Mouse (Mus musculus): ENCODE data around the gene Batf3. TPM values are rescaled to one million over a fixed set of nuclear protein-coding genes. Genes with fewer than 3 reads are reported as not detected.
A peak's percentile ranks its signal among the peaks of the same experiment; 100 is the strongest.
"Not testable (repeated sequence)": the region's sequence is repeated elsewhere in the genome, so short reads cannot be mapped to it uniquely, and the experiment has no call there.

Gene Batf3
- polyA plus RNA-seq, 1 experiment from 2014 or later: 1.6 TPM

GRCm38 (mm10) chr1:191140983-191141382, 43.3 kb downstream of the Batf3 start:
- no peak overlapping the region for H3K4me2 ChIP-seq (ENCODE audit: low read depth, low read length)
- DNase-seq (no peak), ATAC-seq (no peak)
- TF ChIP-seq CTCF (IDR thresholded peaks at IDR 0.05; ENCODE audit: low read depth) (no peak), EP300 (IDR thresholded peaks at IDR 0.05; ENCODE audit: low read depth) (no peak)
- no peaks in the 10 kb centered on the region for H3K9me3 ChIP-seq (ENCODE audit: low read length)
- H3K4me3 ChIP-seq (ENCODE audit: low read depth, low read length): no peak overlapping the region
- 54% methylated on average over 8 of the region's 8 CpGs for WGBS (ENCODE audit: insufficient replicate concordance)
- no peaks in the 10 kb centered on the region for H3K4me1 ChIP-seq (ENCODE audit: insufficient read depth)
- no peak overlapping the region for H3K9ac ChIP-seq (replicated peaks)
- H3K27ac ChIP-seq (ENCODE audit: low read depth): no peak overlapping the region
- no peaks in the 10 kb centered on the region for H3K27me3 ChIP-seq (ENCODE audit: insufficient read depth, low read length)
- H3K36me3 ChIP-seq (replicated peaks; ENCODE audit: insufficient read depth, low read length): no peaks in the 10 kb centered on the region

- H3K9ac ChIP-seq (replicated peaks); H3K4me2 ChIP-seq (ENCODE audit: low read depth, low read length); H3K27me3 ChIP-seq (ENCODE audit: insufficient read depth, low read length); H3K4me1 ChIP-seq (ENCODE audit: insufficient read depth); H3K27ac ChIP-seq (ENCODE audit: low read depth); H3K4me3 ChIP-seq (ENCODE audit: low read depth, low read length); H3K36me3 ChIP-seq (replicated peaks; ENCODE audit: insufficient read depth, low read length); H3K9me3 ChIP-seq (ENCODE audit: low read length); DNase-seq; ATAC-seq: not testable (repeated sequence)
- 72% methylated on average over 5 of the region's 5 CpGs for WGBS (ENCODE audit: insufficient replicate concordance)
Measured at GRCm38 (mm10) chr1:191149489-191149888, 51.8 kb downstream of the Batf3 start.

DNA sequence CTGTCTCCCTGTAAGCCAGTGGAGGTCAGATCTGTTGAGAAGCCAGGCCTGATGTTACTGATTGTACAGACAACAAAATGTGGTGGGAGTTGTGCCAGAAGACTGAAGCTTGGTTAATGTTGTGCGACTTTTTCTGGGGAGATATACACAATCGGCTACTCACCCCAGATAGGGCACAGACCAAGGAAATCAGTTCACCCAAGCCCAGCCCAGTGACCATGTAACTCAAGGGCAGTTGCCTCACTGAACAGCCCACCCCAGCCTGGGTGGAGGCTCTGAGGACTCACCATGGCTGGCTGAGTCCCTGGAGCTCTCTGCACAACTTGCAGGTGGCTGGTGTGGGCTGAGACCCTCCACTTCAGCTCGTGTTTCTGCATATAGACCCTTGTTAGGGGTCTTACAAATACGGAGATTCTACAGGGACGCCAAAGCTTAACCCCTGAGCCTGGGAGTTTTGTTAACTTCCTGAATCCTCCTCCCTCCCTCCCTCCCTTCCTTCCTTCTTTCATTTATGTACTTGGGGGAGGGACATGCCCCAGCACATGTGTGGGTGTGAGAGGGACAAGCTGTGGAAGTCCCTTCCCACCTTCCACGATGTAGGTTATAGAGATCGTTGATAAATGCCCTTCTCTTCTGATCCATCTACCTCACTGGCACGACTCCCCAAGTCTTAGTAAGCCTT, 53.4 kb downstream of the Batf3 start:
- no peak overlapping the region for H3K4me2 ChIP-seq (ENCODE audit: low read depth, low read length)

DNA sequence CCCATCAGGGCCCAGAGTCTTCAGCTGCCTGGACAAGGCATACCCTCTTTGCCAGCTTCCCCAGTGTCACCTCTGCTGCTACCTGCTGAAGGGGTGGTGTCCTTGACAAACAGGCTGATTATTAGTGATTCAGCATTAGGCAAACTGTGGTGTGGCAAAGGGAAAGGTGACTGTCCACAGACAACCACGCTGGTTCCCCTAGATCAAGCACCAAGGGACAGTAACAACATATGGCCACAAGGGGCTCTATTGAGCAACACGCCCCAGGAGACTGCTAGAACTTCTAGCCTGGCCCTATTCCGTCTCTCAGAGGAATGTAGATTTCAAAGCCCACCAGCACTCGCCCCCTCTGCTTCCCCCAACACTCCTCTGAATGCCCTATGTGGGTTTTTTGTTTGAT, 55.4 kb downstream of the Batf3 start:
- WGBS (ENCODE audit: insufficient replicate concordance): 7% methylated on average over 4 of the region's 4 CpGs
- H3K27ac ChIP-seq (ENCODE audit: low read depth): no peak overlapping the region
- TF ChIP-seq EP300 (IDR thresholded peaks at IDR 0.05; ENCODE audit: low read depth) (no peak), CTCF (IDR thresholded peaks at IDR 0.05; ENCODE audit: low read depth) (peak; percentile 90)
- peak; percentile 40 for ATAC-seq
- no peak overlapping the region for H3K4me2 ChIP-seq (ENCODE audit: low read depth, low read length)
- H3K9ac ChIP-seq (replicated peaks): no peak overlapping the region
- no peak overlapping the region for H3K4me3 ChIP-seq (ENCODE audit: low read depth, low read length)
- peaks cover 6% of the 10 kb centered on the region; the same call in 1 of the 2 replicates for H3K9me3 ChIP-seq (ENCODE audit: low read length)
- peaks cover 9% of the 10 kb centered on the region for H3K4me1 ChIP-seq (ENCODE audit: insufficient read depth)
- no peaks in the 10 kb centered on the region; the same call in 1 of the 2 replicates for H3K27me3 ChIP-seq (ENCODE audit: insufficient read depth, low read length)
- no peaks in the 10 kb centered on the region for H3K36me3 ChIP-seq (replicated peaks; ENCODE audit: insufficient read depth, low read length)
- peak; percentile 58 for DNase-seq

More for the DNA sequence above, 53.4 kb downstream of the Batf3 start:
- Histone ChIP-seq H3K4me3 (ENCODE audit: low read depth, low read length) (no peak overlapping the region), H3K9me3 (ENCODE audit: low read length) (no peaks in the 10 kb centered on the region), H3K36me3 (replicated peaks; ENCODE audit: insufficient read depth, low read length) (no peaks in the 10 kb centered on the region), H3K27me3 (ENCODE audit: insufficient read depth, low read length) (no peaks in the 10 kb centered on the region; the same call in 1 of the 2 replicates), H3K4me1 (ENCODE audit: insufficient read depth) (peaks cover 9% of the 10 kb centered on the region), H3K9ac (replicated peaks) (no peak overlapping the region), H3K27ac (ENCODE audit: low read depth) (0 out of 2 replicates have a peak overlapping the region, but pooled peaks have one; percentile 22)
- ATAC-seq (no peak), DNase-seq (no peak)
- 39% methylated on average over 8 of the region's 8 CpGs for WGBS (ENCODE audit: insufficient replicate concordance)
- TF ChIP-seq CTCF (IDR thresholded peaks at IDR 0.05; ENCODE audit: low read depth) (no peak), EP300 (IDR thresholded peaks at IDR 0.05; ENCODE audit: low read depth) (no peak)

GRCm38 (mm10) chr1:191154314-191154713, 56.7 kb downstream of the Batf3 start:
- H3K9ac ChIP-seq (replicated peaks): no peak overlapping the region
- TF ChIP-seq CTCF (IDR thresholded peaks at IDR 0.05; ENCODE audit: low read depth): no peak
- peak; percentile 72 for TF ChIP-seq EP300 (IDR thresholded peaks at IDR 0.05; ENCODE audit: low read depth)
- peaks cover 9% of the 10 kb centered on the region for H3K4me1 ChIP-seq (ENCODE audit: insufficient read depth)
- peak; percentile 31 for ATAC-seq
- H3K4me2 ChIP-seq (ENCODE audit: low read depth, low read length): no peak overlapping the region
- peak overlapping the region; percentile 59; the same call in 1 of the 2 replicates for H3K27ac ChIP-seq (ENCODE audit: low read depth)
- no peak for DNase-seq
- H3K9me3 ChIP-seq (ENCODE audit: low read length): peaks cover 6% of the 10 kb centered on the region; the same call in 1 of the 2 replicates
- H3K27me3 ChIP-seq (ENCODE audit: insufficient read depth, low read length): no peaks in the 10 kb centered on the region; the same call in 1 of the 2 replicates
- no peak overlapping the region for H3K4me3 ChIP-seq (ENCODE audit: low read depth, low read length)
- H3K36me3 ChIP-seq (replicated peaks; ENCODE audit: insufficient read depth, low read length): no peaks in the 10 kb centered on the region
- WGBS (ENCODE audit: insufficient replicate concordance): 38% methylated on average over 3 of the region's 3 CpGs

Other genes with a start within 250 kb of the Batf3 start
- 2.9 and 3.9 TPM in 2 replicates for gene Rps6kc1, start 186.1 kb upstream of the Batf3 start, polyA plus RNA-seq (2015; fragmentation: Nextera tagmentation; extraction: Ambion mirVana)
- 13.3 and 15.8 TPM in 2 replicates for gene Angel2, start 172.7 kb upstream of the Batf3 start, polyA plus RNA-seq (2015; fragmentation: Nextera tagmentation; extraction: Ambion mirVana)
- 0.27 and 0.31 TPM in 2 replicates for gene Vash2, start 118.6 kb upstream of the Batf3 start, polyA plus RNA-seq (2015; fragmentation: Nextera tagmentation; extraction: Ambion mirVana)
- 2.6 and 3.0 TPM in 2 replicates for gene Flvcr1, start 71.7 kb upstream of the Batf3 start, polyA plus RNA-seq (2015; fragmentation: Nextera tagmentation; extraction: Ambion mirVana)
- 0.49 TPM in 1 of 2 replicates, not detected in the other for gene Spata45, start 61.2 kb upstream of the Batf3 start, polyA plus RNA-seq (2015; fragmentation: Nextera tagmentation; extraction: Ambion mirVana)
- 6.0 and 6.5 TPM in 2 replicates for gene Tatdn3, start 34.9 kb upstream of the Batf3 start, polyA plus RNA-seq (2015; fragmentation: Nextera tagmentation; extraction: Ambion mirVana)
- 5.2 and 5.7 TPM in 2 replicates for gene Nsl1, start 34.8 kb upstream of the Batf3 start, polyA plus RNA-seq (2015; fragmentation: Nextera tagmentation; extraction: Ambion mirVana)
- not detected in 2 replicates for gene Fam71a, start 67.0 kb downstream of the Batf3 start, polyA plus RNA-seq (2015; fragmentation: Nextera tagmentation; extraction: Ambion mirVana)
- 1.00 and 1.3 TPM in 2 replicates for gene Atf3, start 120.2 kb downstream of the Batf3 start, polyA plus RNA-seq (2015; fragmentation: Nextera tagmentation; extraction: Ambion mirVana)
- 36.6 and 37.0 TPM in 2 replicates for gene Nenf, start 220.3 kb downstream of the Batf3 start, polyA plus RNA-seq (2015; fragmentation: Nextera tagmentation; extraction: Ambion mirVana)
- gene Tmem206, start 228.1 kb downstream of the Batf3 start, polyA plus RNA-seq (2015; fragmentation: Nextera tagmentation; extraction: Ambion mirVana): 3.8 and 4.4 TPM in 2 replicates

Measured in liver, postnatal 0 days (tissue).